Mouse (Mus musculus) ES-Bruce4 (cell line): ENCODE data around the gene R3hdm4. TPM values are rescaled to one million over a fixed set of nuclear protein-coding genes. Genes with fewer than 3 reads are reported as not detected.
"Not testable (repeated sequence)": the region's sequence is repeated elsewhere in the genome, so short reads cannot be mapped to it uniquely, and the experiment has no call there.

Source experiments
- H3K27ac ChIP-seq: 2 replicates; pipeline ENCODE4 v1.5.1; 2012; ENCODE audit warnings: low read length, inconsistent platforms; ENCODE audit not compliant: insufficient read depth
- H3K27me3 ChIP-seq: 2 replicates; pipeline ENCODE4 v1.6.1; 2012; ENCODE audit warnings: mild to moderate bottlenecking, low read length, inconsistent platforms; ENCODE audit not compliant: control insufficient read depth, poor library complexity, insufficient read depth, severe bottlenecking
- H3K36me3 ChIP-seq: 2 replicates; pipeline ENCODE4 v1.6.1; 2012; ENCODE audit warnings: inconsistent platforms, mild to moderate bottlenecking, low read length, moderate library complexity; ENCODE audit not compliant: control insufficient read depth, poor library complexity, insufficient read depth, severe bottlenecking
- H3K4me1 ChIP-seq: one replicate; pipeline ENCODE4 v1.8.1; 2011; ENCODE audit warnings: low read length; ENCODE audit not compliant: control insufficient read depth, insufficient read depth
- H3K4me3 ChIP-seq: 2 replicates; pipeline ENCODE4 v1.5.1; 2011; ENCODE audit warnings: low read depth, mild to moderate bottlenecking, low read length
- H3K9ac ChIP-seq: 2 replicates; pipeline ENCODE4 v1.6.1; 2012; ENCODE audit warnings: low read depth, mild to moderate bottlenecking, inconsistent platforms; ENCODE audit not compliant: poor library complexity, severe bottlenecking
- H3K9me3 ChIP-seq: replicated peaks from 2 replicates; pipeline ENCODE4 v1.6.1; 2012; ENCODE audit warnings: mild to moderate bottlenecking, low read length, inconsistent platforms; ENCODE audit not compliant: control insufficient read depth, poor library complexity, insufficient read depth, severe bottlenecking
- CTCF ChIP-seq: IDR thresholded peaks from one replicate; pipeline ENCODE4 v1.8.1; 2011; ENCODE audit warnings: low read depth, low read length
- EP300 ChIP-seq: IDR thresholded peaks from 2 replicates; pipeline ENCODE4 v1.6.1; 2011; ENCODE audit warnings: low read depth, low read length; ENCODE audit not compliant: insufficient read depth
- POLR2A ChIP-seq: IDR thresholded peaks from one replicate; pipeline ENCODE4 v1.8.1; 2011; ENCODE audit warnings: low read length; ENCODE audit not compliant: insufficient read depth
- polyA plus RNA-seq: library from polyadenylated mRNA; stranded (reverse); fragments of >200 nt; gene quantifications from 2 replicates; pipeline ENCODE4 v1.2.4, GENCODE M21; 2011; ENCODE audit warnings: low read depth; ENCODE audit not compliant: missing spikeins, insufficient read depth, insufficient read length

Gene R3hdm4
- polyA plus RNA-seq, 1 experiment, result 49.4 TPM

DNA sequence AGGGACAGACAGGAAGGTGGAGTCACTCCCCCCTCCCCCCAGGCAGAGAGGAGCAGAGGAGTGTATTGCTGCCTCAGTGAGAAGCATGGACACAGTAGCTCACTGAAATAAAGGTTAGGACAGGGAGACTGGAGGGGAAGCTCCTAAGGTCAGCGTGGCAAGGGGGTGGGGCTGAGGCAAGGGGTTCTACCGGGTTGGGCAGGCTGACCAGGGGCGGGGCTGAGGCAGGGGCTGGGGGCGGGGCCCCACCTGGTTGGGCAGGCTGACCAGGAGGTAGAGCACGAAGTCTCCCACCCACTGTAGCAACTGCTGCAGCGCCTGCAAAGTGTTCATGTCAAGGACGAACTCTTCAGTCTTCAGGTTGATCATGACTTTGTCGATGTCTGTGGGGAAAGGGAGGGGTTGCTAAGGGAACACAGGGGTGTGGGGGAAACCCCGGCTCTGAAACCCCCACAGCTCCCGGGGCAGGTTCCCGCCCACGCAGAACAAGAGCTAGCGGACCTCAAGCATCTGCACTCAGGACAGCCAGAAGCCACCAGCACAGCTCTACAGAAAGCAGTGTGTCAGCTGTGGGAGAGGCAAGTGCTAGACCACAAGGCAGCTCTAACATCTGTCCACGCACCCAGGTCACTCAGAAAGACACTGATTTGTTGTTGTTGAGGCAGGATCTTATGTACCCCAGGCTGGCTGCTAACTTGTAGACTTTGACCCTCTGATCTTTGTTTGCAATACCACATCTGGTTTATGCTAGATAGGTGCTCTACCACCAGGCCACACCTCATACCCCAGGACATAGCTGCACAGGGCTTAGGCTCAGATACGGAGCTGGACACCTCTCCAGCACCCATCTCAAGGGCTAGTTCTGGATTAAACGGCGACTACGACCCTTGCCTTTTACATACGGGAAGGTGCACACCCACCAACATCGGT lies 23.4 kb downstream of the R3hdm4 start:
- Histone ChIP-seq H3K9ac (no peak overlapping the region), H3K27ac (no peak overlapping the region), H3K4me3 (no peak overlapping the region), H3K27me3 (no peaks in the 10 kb centered on the region), H3K4me1 (peaks cover 3% of the 10 kb centered on the region), H3K9me3 (no peaks in the 10 kb centered on the region), H3K36me3 (no peaks in the 10 kb centered on the region)
- no peak for TF ChIP-seq EP300
- no peak for TF ChIP-seq POLR2A
- TF ChIP-seq CTCF, result no peak

DNA sequence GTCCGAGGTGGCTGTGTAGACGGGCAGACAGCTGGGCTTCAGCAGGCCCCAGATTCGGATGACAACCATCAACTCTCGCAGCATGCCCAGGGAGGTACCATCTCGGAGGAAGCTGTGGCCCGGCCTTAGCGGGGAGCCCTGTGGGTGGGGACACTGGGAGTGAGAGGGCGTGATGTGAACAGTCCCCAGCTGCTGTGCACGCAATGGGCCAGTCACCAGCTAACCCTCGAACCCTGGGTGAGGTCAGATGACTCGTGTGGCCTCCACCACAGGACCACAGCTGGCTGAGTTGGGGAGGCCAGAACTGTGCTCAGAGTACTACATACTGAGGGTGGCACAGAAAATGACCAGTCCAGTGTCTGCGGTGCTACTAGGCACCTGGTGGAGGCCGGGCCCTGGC lies 24.2 kb downstream of the R3hdm4 start:
- Histone ChIP-seq H3K27me3 (no peaks in the 10 kb centered on the region), H3K9me3 (no peaks in the 10 kb centered on the region), H3K36me3 (no peaks in the 10 kb centered on the region), H3K4me1 (peaks cover 3% of the 10 kb centered on the region), H3K4me3 (no peak overlapping the region), H3K27ac (no peak overlapping the region), H3K9ac (no peak overlapping the region)
- TF ChIP-seq CTCF (no peak), EP300 (no peak), POLR2A (no peak)

DNA sequence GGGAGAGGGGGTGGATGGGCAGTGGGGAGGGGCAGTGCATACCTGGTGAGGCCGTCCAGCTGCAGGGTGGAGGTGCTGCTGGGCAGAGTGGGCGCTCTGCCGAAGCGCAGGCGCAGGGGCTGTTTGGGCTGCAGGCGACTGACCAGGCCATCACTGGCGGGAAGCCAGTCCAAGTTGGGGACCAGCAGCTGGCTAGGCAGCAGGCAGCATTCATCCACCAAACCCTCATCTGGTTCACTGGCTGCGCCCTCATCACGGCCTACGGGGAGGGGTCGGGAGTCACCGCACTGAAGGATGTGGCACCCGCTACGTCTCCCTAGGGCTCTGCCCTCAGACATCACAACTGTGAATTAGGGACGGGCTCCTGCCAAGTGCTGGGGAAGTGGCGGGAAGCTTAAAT lies 24.7 kb downstream of the R3hdm4 start:
- no peak overlapping the region for H3K9ac ChIP-seq

DNA sequence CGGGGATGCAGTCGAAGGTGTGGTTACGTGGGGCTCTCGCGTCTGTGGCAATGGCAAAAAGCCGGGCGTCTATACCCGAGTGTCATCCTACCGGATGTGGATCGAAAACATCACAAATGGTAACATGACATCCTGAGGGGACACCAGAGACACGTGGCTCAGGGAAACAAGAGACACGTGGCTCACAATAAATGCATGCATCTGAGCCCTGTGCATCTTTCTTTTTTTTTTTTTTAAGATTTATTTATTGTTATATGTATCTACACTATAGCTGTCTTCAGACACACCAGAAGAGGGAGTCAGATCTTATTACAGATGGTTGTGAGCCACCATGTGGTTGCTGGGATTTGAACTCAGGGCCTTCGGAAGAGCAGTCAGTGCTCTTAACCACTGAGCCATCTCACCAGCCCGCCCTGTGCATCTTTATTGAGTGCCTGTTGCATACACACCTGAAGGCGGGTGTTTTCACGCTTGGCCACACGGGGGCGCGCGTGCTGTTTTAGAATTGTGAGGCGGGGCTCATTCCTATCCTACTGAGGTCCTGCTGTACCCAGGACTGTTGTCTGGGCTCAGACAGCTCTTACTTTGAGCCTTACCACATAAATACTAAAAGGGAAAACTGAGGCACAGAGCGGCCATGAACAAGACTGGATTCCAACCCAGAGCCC lies 28.4 kb downstream of the R3hdm4 start:
- H3K27me3 ChIP-seq, H3K9ac ChIP-seq, H3K4me3 ChIP-seq, H3K27ac ChIP-seq, H3K9me3 ChIP-seq, H3K4me1 ChIP-seq, H3K36me3 ChIP-seq: not testable (repeated sequence)
- peak; percentile 86 for TF ChIP-seq CTCF

More for the DNA sequence above, 24.7 kb downstream of the R3hdm4 start:
- Histone ChIP-seq H3K4me1 (peaks cover 3% of the 10 kb centered on the region), H3K27me3 (no peaks in the 10 kb centered on the region), H3K36me3 (no peaks in the 10 kb centered on the region), H3K27ac (no peak overlapping the region), H3K4me3 (no peak overlapping the region), H3K9me3 (no peaks in the 10 kb centered on the region)
- TF ChIP-seq CTCF (no peak), EP300 (no peak), POLR2A (no peak)

DNA sequence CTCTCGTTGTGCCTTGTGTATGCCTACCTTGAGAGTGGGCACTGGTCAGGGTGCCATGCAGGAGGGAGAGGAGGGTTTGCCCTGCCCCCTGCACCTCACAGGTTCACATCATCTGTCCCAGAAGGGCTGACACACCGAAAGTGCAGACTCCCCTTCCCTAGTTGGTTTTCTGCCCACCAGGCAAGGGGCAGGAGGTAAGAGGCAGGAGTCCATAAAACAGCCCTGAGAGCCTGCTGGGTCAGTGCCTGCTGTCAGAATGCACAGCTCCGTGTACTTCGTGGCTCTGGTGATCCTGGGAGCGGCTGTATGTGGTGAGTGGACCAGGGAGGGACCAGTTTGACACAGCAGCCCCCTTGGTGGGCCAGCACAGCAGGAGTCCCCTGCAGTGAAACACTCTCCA lies 30.3 kb downstream of the R3hdm4 start, which contains the start of gene Cfd:
TSS of gene Cfd (plus strand) at position 184 of the 400 bp plus-strand sequence.
- TF ChIP-seq EP300 (no peak), POLR2A (no peak)
- H3K9me3 ChIP-seq, result no peaks in the 10 kb centered on the region
- H3K9ac ChIP-seq, result no peak within 1 kb of the TSS
- H3K36me3 ChIP-seq, result no peaks in the 10 kb centered on the region
- H3K4me3 ChIP-seq, result no peak within 1 kb of the TSS
- no peak within 1 kb of the TSS for H3K27ac ChIP-seq
- no peaks in the 10 kb centered on the region for H3K4me1 ChIP-seq
- no peaks in the 10 kb centered on the region for H3K27me3 ChIP-seq

DNA sequence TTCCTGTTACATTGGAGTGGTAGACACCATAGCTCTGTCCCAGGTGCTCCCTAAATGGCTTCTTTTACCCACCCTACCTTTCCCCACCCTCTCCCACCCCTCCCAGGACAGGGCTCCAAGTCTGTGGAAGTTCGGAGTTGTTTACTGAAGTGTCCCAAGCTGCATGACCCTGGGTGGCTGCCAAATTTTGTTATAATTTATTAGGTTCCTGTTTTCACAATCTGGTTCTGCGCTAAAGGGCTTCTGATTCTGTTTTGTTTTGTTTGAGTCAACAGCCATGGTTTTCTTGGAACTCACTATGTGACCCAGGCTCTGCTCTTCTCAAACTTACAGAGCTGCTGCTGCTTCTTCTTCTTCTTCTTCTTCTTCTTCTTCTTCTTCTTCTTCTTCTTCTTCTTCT lies 31.6 kb downstream of the R3hdm4 start:
- no peaks in the 10 kb centered on the region for H3K4me1 ChIP-seq
- H3K9me3 ChIP-seq, result no peaks in the 10 kb centered on the region
- H3K4me3 ChIP-seq, result no peak overlapping the region
- no peak overlapping the region for H3K9ac ChIP-seq
- TF ChIP-seq CTCF (no peak), EP300 (no peak), POLR2A (no peak)
- no peaks in the 10 kb centered on the region for H3K36me3 ChIP-seq
- no peaks in the 10 kb centered on the region for H3K27me3 ChIP-seq
- no peak overlapping the region for H3K27ac ChIP-seq
